Mouse (Mus musculus): ENCODE results near the gene Ift43.

The Ift43 gene

GRCm38 (mm10) chr12:86149087-86149486 lies 66.7 kb downstream of the Ift43 start:
- ChIA-PET CTCF (interaction anchor here in 2 of 4 experiments (0.5 to 0.6 kb wide), 3 partner anchors 41 to 279 kb away, joined by 3 to 4 read pairs (median 3); no protein-coding TSS in a partner anchor), POLR2A (interaction anchor here in 2 of 4 experiments (0.6 to 1.1 kb wide), 4 partner anchors 9 to 676 kb away, joined by 3 to 4 read pairs (median 3); no protein-coding TSS in a partner anchor)

- ChIA-PET POLR2A (interaction anchor here in 1 of 4 experiments (0.6 to 3.2 kb wide), 5 partner anchors 20 to 956 kb away, joined by 3 to 12 read pairs (median 4); no protein-coding TSS in a partner anchor), CTCF (no interaction called here)
These were observed 69.6 kb downstream of the Ift43 start for GRCm38 (mm10) chr12:86151941-86152340.

GRCm38 (mm10) chr12:86153213-86153957 lies 71.0 kb downstream of the Ift43 start:
- ChIA-PET CTCF (no interaction called here), POLR2A (interaction anchor here in 2 of 4 experiments (0.7 to 3.2 kb wide), 5 partner anchors 10 to 39 kb away, joined by 3 to 15 read pairs (median 3); no protein-coding TSS in a partner anchor)

GRCm38 (mm10) chr12:86155176-86155575 lies 72.8 kb downstream of the Ift43 start:
- CTCF ChIA-PET: interaction anchor here in 1 of 4 experiments (0.6 kb wide), 1 partner anchor 278 kb away, joined by 4 read pairs; no protein-coding TSS in a partner anchor

GRCm38 (mm10) chr12:86157166-86157565 lies 74.8 kb downstream of the Ift43 start:
- ChIA-PET POLR2A (interaction anchor here in 2 of 4 experiments (0.5 to 1.9 kb wide), 2 partner anchors 19 to 54 kb away, joined by 3 to 8 read pairs; no protein-coding TSS in a partner anchor), CTCF (interaction anchor here in 1 of 4 experiments (0.5 kb wide), 1 partner anchor 653 kb away, joined by 3 read pairs; no protein-coding TSS in a partner anchor)

More at GRCm38 (mm10) chr12:86155176-86155575, 72.8 kb downstream of the Ift43 start:
- POLR2A ChIA-PET: interaction anchor here in 2 of 4 experiments (0.9 to 3.2 kb wide), 3 partner anchors 9 to 21 kb away, joined by 7 to 15 read pairs (median 12); no protein-coding TSS in a partner anchor

GRCm38 (mm10) chr12:86157894-86158444 lies 75.6 kb downstream of the Ift43 start:
- ChIA-PET POLR2A (interaction anchor here in 3 of 4 experiments (0.6 to 1.9 kb wide), 7 partner anchors 8 to 312 kb away, joined by 3 to 8 read pairs (median 3); no protein-coding TSS in a partner anchor), CTCF (interaction anchor here in 1 of 4 experiments (0.5 to 0.6 kb wide), 2 partner anchors 116 to 336 kb away, joined by 3 to 6 read pairs; no protein-coding TSS in a partner anchor)

GRCm38 (mm10) chr12:86158689-86159483 lies 76.5 kb downstream of the Ift43 start:
- CTCF ChIA-PET: interaction anchor here in 2 of 4 experiments (0.5 to 0.6 kb wide), 3 partner anchors 117 to 685 kb away, joined by 3 to 6 read pairs (median 6); partner anchors contain the start of gene Fos (in 1 of the 2)
- POLR2A ChIA-PET: interaction anchor here in 3 of 4 experiments (0.5 to 1.9 kb wide), 8 partner anchors 9 to 311 kb away, joined by 3 to 8 read pairs (median 3); no protein-coding TSS in a partner anchor

GRCm38 (mm10) chr12:86161436-86161835 lies 79.1 kb downstream of the Ift43 start:
- CTCF ChIA-PET: no interaction called here
- POLR2A ChIA-PET: interaction anchor here in 2 of 4 experiments (1.6 to 4.7 kb wide), 2 partner anchors 14 to 28 kb away, joined by 3 to 31 read pairs; no protein-coding TSS in a partner anchor

- CTCF ChIA-PET: interaction anchor here in 1 of 4 experiments (0.9 to 1.3 kb wide), 2 partner anchors 17 to 27 kb away, joined by 3 to 6 read pairs; no protein-coding TSS in a partner anchor
- POLR2A ChIA-PET: interaction anchor here in 2 of 4 experiments (0.6 to 4.7 kb wide), 2 partner anchors 13 to 383 kb away, joined by 3 to 31 read pairs; no protein-coding TSS in a partner anchor
These were observed 79.6 kb downstream of the Ift43 start for GRCm38 (mm10) chr12:86161942-86162341.

- ChIA-PET POLR2A (interaction anchor here in 3 of 4 experiments (0.6 to 4.7 kb wide), 16 partner anchors 9 to 336 kb away, joined by 3 to 31 read pairs (median 3); no protein-coding TSS in a partner anchor), CTCF (interaction anchor here in 3 of 4 experiments (0.5 to 1.7 kb wide), 6 partner anchors 13 to 1548 kb away, joined by 3 to 6 read pairs (median 4); no protein-coding TSS in a partner anchor)
These were observed 80.8 kb downstream of the Ift43 start for GRCm38 (mm10) chr12:86162890-86163816.

GRCm38 (mm10) chr12:86166244-86166643 lies 83.9 kb downstream of the Ift43 start:
- POLR2A ChIA-PET: interaction anchor here in 2 of 4 experiments (0.7 to 4.7 kb wide), 3 partner anchors 9 to 542 kb away, joined by 3 to 31 read pairs (median 4); no protein-coding TSS in a partner anchor
- CTCF ChIA-PET: no interaction called here

- CTCF ChIA-PET: interaction anchor here in 1 of 4 experiments (0.6 kb wide), 1 partner anchor 411 kb away, joined by 4 read pairs; no protein-coding TSS in a partner anchor
- POLR2A ChIA-PET: interaction anchor here in 2 of 4 experiments (0.7 kb wide), 3 partner anchors 86 to 310 kb away, joined by 3 to 4 read pairs (median 4); no protein-coding TSS in a partner anchor
These were observed 84.7 kb downstream of the Ift43 start for GRCm38 (mm10) chr12:86167075-86167474.

GRCm38 (mm10) chr12:86168712-86169111 lies 86.4 kb downstream of the Ift43 start:
- POLR2A ChIA-PET: no interaction called here

GRCm38 (mm10) chr12:86169195-86169594 lies 86.9 kb downstream of the Ift43 start:
- CTCF ChIA-PET: no interaction called here
- POLR2A ChIA-PET: no interaction called here

More at GRCm38 (mm10) chr12:86168712-86169111, 86.4 kb downstream of the Ift43 start:
- CTCF ChIA-PET: no interaction called here

- ChIA-PET CTCF (no interaction called here), POLR2A (interaction anchor here in 2 of 4 experiments (0.6 to 3.3 kb wide), 7 partner anchors 8 to 737 kb away, joined by 3 to 31 read pairs (median 3); no protein-coding TSS in a partner anchor)
These were observed 91.0 kb downstream of the Ift43 start for GRCm38 (mm10) chr12:86173314-86173713.

- POLR2A ChIA-PET: interaction anchor here in 3 of 4 experiments (0.5 to 3.3 kb wide), 5 partner anchors 11 to 131 kb away, joined by 3 to 31 read pairs (median 5); no protein-coding TSS in a partner anchor
- CTCF ChIA-PET: interaction anchor here in 1 of 4 experiments (1.2 kb wide), 1 partner anchor 14 kb away, joined by 4 read pairs; no protein-coding TSS in a partner anchor
These were observed 92.0 kb downstream of the Ift43 start for GRCm38 (mm10) chr12:86174369-86174768.

Measured in embryonic stem cell, embryonic (primary cell).